Mouse (Mus musculus): ENCODE data around the gene Plpp1. TPM values are rescaled to one million over a fixed set of nuclear protein-coding genes. Genes with fewer than 3 reads are reported as not detected.

Gene Plpp1
- polyA plus RNA-seq, 1 experiment = 27.1 TPM

- no peak for DNase-seq (ENCODE audit: extremely low spot score in 1 of 2, low spot score in 1 of 2)
Measured at GRCm38 (mm10) chr13:112810751-112811150, 10.2 kb downstream of the Plpp1 start.

- no peak for DNase-seq (ENCODE audit: extremely low spot score in 1 of 2, low spot score in 1 of 2)
Measured at GRCm38 (mm10) chr13:112811708-112812403, 11.3 kb downstream of the Plpp1 start.

GRCm38 (mm10) chr13:112815996-112816395, 15.4 kb downstream of the Plpp1 start:
- DNase-seq (ENCODE audit: extremely low spot score in 1 of 2, low spot score in 1 of 2) = no peak

- no peak for DNase-seq (ENCODE audit: extremely low spot score in 1 of 2, low spot score in 1 of 2)
Measured at GRCm38 (mm10) chr13:112818125-112818524, 17.5 kb downstream of the Plpp1 start.

GRCm38 (mm10) chr13:112822413-112822812, 21.8 kb downstream of the Plpp1 start:
- no peak for DNase-seq (ENCODE audit: extremely low spot score in 1 of 2, low spot score in 1 of 2)

GRCm38 (mm10) chr13:112823236-112823910, 22.8 kb downstream of the Plpp1 start:
- DNase-seq (ENCODE audit: extremely low spot score in 1 of 2, low spot score in 1 of 2) = no peak

- DNase-seq (ENCODE audit: extremely low spot score in 1 of 2, low spot score in 1 of 2) = no peak
Measured at GRCm38 (mm10) chr13:112823911-112824648, 23.5 kb downstream of the Plpp1 start.

GRCm38 (mm10) chr13:112825479-112825878, 24.9 kb downstream of the Plpp1 start:
- no peak for DNase-seq (ENCODE audit: extremely low spot score in 1 of 2, low spot score in 1 of 2)

GRCm38 (mm10) chr13:112829619-112830018, 29.0 kb downstream of the Plpp1 start:
- no peak for DNase-seq (ENCODE audit: extremely low spot score in 1 of 2, low spot score in 1 of 2)

GRCm38 (mm10) chr13:112832589-112832988, 32.0 kb downstream of the Plpp1 start:
- no peak for DNase-seq (ENCODE audit: extremely low spot score in 1 of 2, low spot score in 1 of 2)

- no peak for DNase-seq (ENCODE audit: extremely low spot score in 1 of 2, low spot score in 1 of 2)
Measured at GRCm38 (mm10) chr13:112833253-112833894, 32.8 kb downstream of the Plpp1 start.

- no peak for DNase-seq (ENCODE audit: extremely low spot score in 1 of 2, low spot score in 1 of 2)
Measured at GRCm38 (mm10) chr13:112833895-112834263, 33.3 kb downstream of the Plpp1 start.

GRCm38 (mm10) chr13:112835113-112835512, 34.5 kb downstream of the Plpp1 start:
- no peak for DNase-seq (ENCODE audit: extremely low spot score in 1 of 2, low spot score in 1 of 2)

GRCm38 (mm10) chr13:112836951-112837350, 36.4 kb downstream of the Plpp1 start:
- DNase-seq (ENCODE audit: extremely low spot score in 1 of 2, low spot score in 1 of 2) = no peak

- no peak for DNase-seq (ENCODE audit: extremely low spot score in 1 of 2, low spot score in 1 of 2)
Measured at GRCm38 (mm10) chr13:112837621-112838155, 37.1 kb downstream of the Plpp1 start.

GRCm38 (mm10) chr13:112838562-112839232, 38.1 kb downstream of the Plpp1 start:
- no peak for DNase-seq (ENCODE audit: extremely low spot score in 1 of 2, low spot score in 1 of 2)

GRCm38 (mm10) chr13:112840241-112841087, 39.9 kb downstream of the Plpp1 start:
- peak; percentile 19 to 52 for DNase-seq (ENCODE audit: extremely low spot score in 1 of 2, low spot score in 1 of 2)

GRCm38 (mm10) chr13:112845931-112846330, 45.3 kb downstream of the Plpp1 start:
- no peak for DNase-seq (ENCODE audit: extremely low spot score in 1 of 2, low spot score in 1 of 2)

GRCm38 (mm10) chr13:112853710-112854316, 53.2 kb downstream of the Plpp1 start:
- DNase-seq (ENCODE audit: extremely low spot score in 1 of 2, low spot score in 1 of 2) = no peak
